Mouse (Mus musculus): ENCODE data around the gene Mmp20.
A peak's percentile ranks its signal among the peaks of the same experiment; 100 is the strongest.

Mmp20 gene

DNA sequence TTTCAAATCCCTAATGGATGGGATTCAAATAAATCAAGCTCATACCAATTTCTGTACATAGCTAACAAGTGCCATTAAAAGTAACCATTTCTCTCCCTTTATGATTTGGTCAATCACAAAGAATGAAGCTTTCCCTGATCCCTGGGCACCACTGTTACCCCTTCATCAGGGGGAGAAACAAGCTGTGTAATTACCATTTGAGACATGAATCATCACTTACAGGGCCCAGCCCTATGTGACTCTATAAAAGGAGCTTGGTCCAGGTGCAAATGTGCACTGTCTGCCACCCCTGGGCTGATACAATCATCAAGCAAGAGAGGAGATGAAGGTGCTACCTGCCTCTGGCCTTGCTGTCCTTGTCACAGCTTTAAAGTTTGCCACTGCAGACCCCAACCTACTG is at the start of gene Mmp20:
Mmp20 (plus strand) TSS at position 301 of the 400 bp plus-strand sequence.
- no peak for DNase-seq

DNA sequence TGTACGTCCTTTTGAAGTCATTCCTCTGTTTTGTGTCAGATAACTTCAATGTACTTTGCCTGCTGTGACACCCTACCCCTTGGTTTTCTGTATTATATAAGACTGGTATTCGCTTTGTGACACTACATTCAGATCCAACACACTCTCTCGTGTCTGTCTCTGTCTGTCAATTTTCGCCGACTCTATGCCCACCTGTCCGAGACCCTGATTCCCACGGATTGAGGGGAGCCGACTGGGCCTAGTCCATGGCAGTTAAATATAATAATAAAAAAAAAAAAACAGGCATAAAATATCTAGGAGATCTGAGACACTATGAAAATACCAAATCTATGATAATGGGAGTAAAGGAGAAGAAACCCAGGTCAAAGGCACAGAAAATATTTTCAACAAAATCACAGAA is 38.0 kb upstream of the Mmp20 start:
- DNase-seq, result no peak

DNA sequence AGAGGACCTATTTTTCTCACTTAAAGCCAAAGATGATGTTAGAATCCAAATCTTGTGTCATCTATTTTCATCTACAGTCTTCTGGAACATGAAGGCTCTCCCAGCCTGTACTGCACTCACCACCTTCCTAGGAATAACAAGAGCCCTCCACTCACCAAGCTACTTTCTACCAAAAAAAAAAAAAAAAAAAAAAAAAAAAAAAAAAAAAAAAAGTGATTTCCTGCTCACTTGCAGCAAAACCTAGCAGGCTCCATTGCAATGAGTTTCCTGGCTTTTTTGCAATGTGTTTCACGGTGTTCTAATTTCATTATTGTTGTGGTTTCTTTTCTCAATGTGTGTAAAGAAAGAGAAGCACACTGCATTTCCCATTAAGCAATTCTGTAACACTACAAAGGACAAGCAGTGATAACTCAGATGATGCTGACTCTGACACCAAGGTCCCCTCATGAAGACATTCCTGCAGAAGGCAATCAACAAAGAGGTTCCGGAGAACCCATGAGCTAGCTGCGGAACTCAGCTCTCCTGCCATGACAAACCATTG is 34.7 kb upstream of the Mmp20 start:
- no peak for DNase-seq

DNA sequence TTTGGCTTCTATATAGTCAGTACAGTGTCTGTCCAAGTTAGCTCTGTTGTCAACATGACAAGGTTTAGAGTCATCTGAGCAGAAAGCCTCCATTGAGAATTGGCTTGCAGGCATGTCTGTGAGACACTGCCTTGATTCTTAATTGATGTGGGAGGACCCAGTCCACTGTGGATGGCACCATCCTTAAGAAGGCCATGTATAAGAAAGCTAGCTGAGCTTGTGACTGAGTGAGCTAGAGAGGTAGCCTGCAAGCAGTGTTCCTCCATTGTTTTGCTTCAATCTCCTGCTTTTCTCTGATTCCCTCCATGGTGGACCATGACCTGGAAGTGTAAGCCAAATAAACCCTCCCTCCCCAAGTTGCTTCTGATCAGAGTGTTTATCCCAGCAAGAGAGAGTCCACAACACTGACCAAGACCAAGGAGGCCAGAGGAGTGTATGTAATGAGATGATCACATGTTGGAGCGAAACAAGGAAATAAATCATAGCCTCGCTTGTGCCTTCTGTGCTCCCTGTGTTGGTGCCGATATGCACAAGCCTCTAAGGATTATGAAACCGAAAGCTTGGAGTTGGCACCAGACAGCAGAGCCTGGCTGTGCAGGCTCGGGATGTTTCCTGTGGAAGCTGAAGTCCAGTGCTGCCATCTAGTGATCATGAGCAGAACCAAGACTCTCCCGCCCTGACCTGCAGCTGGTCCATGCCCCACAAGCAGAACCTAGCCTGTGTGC is 33.1 kb upstream of the Mmp20 start:
- peak; percentile 85 to 91 for DNase-seq

DNA sequence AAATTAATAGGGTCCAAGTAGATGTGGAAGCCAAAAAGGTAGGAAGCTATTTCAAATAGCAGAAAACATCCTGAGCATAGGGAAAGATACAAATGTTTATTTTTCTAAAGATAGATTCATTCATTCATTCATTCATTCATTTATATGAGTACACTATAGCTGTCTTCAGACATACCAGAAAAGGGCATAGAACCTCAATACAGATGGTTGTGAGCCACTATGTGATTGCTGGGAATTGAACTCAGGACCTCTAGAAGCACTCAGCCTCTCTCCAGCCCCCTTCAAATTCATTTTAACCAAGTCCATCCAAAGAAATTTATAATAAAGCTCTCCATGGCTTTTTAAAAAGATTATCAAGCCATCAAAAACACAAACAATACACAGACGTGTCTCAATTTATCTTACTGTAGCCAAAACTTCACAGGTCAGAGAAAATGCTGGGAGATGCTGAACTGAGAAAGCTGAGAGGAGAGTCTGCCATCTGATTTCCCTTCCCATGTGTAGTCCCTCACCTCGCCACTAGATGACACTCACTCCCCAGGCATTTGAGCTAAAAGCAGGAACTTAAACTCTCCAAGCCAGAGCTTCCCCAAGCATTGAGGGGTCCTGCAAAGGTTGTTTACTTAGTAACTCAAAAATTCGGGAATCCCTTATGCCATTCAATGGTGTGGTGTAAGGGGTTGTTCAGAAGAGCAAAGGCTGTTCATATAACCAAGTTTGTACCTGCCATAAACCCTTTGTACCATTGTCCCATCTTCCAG is 24.9 kb upstream of the Mmp20 start:
- DNase-seq, result peak; percentile 55 to 83

DNA sequence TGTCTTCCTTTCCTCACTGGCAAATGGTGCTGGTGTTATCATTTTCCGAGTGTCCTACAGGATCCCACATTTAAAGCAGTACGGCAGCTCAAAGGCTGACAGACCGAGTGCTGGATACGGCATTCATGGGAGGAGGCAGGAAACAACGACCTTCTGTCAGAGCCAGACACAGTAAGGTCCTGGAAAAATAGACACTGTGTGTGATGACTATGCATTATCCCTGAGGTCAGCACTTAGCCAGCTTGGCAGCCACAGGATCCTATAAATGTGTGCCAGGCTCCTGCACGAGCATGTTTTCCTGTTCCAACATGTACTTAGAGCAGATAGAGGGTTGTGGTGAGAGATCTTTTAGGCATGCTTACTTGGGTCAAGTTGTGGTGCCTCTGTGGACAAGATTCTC is 24.0 kb upstream of the Mmp20 start:
- DNase-seq, result no peak

DNA sequence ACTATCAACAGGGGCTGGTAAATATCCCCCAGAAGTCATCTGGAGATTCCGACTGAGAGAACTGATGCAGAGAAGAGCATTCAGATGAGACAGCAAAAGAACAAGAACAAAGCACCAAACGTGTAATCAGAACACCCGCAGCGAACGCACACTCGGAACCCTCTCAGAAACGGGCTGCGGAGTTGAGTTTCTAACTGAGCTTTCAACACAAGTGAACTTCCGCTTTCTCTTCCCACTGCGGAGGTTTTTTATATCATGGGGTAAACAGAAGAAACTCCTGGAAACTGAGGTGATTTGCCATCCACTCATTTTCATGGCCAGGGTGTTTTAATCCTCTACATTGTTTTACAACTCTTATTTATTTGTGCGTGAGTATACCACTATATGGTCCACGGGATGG is 22.4 kb upstream of the Mmp20 start:
- no peak for DNase-seq

DNA sequence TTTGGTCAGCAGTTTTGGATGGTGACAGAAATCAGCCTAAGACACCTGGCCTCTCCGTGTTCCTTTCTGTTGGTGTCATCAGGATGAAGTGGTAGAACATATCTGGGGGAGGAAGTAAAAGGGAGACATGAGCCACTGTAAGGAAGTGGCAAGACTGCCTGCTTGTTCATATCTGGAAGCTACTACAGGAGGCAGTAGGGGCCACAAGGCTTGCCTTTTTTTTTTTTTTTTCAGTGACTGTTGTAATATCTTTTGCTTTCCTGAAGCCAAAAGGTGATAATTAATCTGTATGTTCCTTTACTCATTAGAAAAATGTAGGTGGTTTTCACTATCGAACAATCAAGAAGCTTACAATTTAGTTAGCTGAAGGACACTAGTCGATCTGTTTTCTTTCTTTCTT is 5.4 kb upstream of the Mmp20 start:
- no peak for DNase-seq

DNA sequence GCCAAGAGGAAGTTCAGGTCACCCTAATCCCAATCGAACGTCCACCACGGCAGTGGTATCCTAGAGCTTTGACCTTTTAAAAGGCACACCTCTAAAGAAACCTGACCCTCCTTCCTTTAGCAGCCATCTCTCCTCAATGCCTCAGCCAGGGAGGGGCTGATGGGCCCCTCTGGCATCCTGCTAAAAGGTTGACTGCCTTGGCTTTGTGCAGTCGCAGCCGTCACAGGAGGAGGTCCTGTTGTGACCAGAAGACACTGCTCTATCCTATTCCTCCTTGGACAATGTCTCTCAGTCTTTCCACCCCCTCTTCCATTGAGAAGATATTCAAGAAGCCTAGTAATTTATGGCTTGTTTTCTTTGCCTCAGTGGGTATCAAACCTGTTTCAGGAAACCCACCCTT is 5.9 kb downstream of the Mmp20 start:
- no peak for DNase-seq

DNA sequence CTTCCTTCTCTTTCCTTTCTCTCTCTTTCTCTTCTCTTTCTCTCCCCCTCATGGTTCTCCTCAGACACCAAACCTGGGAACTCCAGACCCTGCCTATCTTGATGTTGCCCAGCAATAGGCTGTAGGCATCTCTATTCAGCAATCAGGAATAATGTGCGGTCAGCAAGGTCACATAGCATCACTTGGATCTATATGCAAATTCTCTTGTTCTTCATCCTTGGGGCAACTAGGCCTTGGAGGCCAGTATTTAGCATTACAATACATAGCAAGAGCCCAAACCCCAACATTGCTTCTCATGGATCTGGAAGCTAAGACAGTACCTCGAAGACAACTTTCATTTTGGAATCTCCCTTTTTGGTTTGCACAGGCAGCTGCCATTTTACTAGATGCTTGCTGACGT is 19.9 kb downstream of the Mmp20 start:
- DNase-seq, result no peak

DNA sequence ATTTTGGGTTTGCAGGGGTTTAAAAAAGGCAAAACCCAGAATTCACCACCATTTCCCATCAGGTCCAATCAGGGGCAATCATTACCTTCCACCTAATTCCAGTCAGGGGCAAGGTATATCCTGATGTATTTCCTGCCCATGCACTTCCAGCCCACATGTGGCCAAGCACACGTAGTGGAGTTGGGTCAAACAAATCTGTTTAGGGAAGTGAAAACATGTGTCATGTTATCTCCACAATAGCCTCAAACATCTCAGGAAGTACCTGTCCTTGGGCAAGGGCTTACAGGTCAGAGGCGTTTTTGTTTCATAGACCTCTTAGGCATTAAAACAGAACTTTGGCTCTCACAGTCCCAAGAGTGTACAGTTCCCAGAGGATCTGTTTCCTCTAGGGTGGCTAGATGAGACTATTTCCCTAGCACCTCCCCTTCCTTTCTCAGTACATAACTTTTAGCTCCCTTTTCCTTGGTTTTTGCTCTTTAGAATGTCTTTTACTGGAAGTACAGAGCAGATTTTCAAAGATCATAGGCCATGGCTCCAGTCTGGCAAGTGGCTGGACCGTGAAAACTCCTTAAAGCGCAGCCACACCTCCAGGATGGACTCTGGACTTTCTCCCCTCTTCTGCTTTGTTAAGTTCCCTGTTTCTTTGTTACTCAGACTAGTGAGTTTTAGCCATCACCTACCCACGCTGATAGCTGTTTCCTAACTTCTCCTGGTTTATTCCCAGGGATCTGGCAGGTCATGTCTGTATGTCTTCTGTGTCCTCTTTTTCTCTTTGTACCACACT is 22.6 kb downstream of the Mmp20 start:
- peak; percentile 68 to 79 for DNase-seq

DNA sequence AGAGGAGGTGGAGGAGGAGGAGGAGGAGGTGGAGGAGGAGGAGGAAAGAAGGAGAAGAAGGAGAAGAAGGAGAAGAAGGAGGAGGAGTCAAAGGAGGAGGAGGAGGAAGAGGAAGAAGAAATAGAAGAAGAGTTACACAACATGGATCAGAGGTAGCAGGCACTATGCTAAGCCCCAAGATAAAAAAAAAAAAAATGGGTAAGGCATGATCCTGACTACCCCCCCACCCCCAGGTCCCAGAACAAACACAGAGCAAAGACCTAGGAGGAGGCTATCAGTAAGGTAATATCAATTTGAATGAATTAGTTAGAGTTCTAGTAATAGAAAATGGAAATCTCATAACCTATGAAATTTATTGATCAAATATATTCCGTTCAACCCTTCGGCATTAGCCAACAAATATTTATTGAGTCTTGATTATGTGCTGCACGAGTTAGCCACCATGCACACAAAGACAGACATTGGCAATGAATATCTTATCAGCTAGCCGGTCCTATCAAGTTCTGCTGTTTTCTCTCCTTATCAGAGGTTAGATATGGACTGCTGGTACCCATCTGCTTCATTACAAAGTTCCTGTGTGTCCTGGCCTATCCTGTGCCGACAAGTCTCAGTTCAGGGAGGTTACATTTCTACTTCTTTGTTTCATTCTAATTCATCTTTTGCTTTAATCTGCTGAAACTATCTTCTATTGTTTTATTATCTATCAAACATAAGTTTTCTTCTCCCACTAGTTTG is 24.5 kb downstream of the Mmp20 start:
- no peak for DNase-seq

DNA sequence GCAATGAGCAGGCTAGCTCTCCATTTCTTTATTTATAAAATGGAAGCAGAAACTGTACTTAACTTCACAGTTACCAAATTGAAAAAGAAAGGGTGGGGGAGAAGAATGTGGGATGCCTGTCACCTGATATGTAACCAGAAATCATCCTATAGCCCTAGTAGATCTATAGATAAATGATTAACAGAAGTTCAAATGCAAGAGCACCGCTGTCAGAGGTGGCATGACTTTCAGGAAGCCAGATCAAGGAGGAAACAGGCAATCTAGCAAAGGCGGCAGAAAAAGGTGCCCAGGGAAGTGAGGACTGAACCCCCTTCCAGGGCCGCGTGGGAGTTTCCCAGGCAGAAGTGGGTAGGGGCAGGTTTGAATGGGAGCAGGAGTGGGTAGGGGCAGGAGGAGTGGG is 29.9 kb downstream of the Mmp20 start:
- DNase-seq, result no peak

DNA sequence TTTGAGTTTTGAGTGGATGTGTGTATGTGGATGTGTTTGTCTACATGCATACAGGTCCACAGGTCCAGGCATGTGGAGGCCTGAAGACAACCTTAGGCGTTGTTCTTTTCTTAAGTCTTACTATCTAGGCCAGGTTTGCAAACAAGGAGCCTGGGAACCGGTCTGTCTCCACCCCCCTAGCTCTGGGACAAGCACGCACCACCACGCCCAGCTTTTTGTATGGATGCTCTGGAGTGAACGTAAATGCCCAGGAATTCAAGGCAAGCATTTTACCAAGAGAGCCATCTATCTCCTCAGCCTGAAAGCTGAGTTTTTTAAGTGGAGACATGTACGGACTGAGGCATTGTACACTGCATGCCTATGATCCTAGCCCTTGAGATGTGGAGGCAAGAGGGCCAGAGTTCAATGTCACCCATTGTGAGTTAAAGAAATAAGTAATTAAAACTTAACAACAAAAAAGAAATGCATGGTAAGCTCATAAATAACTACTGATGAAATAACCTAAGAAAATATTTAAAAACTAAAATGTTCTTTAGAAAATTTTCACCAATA is 31.5 kb downstream of the Mmp20 start:
- DNase-seq, result no peak

DNA sequence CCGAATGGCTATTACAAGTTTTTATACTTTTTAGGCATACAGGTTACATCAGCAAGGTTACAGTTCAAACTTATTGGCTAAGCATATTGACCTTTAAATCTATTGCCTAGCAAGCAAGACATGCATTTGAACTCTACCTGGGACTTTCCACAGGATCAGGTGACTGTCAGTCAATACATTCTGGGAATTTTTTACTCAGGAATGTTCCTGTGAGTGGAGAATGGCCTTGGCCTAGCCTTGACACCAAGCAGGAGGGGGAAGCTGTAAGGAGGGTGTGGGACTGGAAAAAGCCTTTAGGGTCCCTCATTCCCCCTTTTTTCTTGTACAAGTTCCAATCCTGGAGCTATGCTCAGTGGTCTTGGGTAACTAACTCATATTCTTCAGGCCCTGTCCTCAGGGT is 33.3 kb downstream of the Mmp20 start:
- DNase-seq, result peak; percentile 10 to 30

DNA sequence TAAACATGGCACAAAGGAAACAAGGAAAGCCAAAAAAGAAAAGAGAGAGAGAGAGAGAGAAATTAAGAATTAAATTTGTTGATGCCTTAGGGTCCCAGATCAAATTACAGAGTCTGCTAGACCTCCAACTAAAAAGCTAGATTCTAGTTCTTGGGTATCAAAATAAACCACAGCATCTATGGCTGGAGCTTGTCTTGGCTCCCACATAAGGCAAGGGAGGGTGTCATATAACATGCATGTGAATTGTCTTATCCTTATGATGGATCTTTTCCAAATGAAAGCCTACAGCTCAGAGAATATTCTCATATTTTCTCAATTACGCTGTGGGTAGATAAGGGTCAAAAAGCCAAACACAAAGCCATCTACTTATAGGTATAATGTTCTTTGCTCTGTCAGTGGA is 41.6 kb downstream of the Mmp20 start:
- no peak for DNase-seq

DNA sequence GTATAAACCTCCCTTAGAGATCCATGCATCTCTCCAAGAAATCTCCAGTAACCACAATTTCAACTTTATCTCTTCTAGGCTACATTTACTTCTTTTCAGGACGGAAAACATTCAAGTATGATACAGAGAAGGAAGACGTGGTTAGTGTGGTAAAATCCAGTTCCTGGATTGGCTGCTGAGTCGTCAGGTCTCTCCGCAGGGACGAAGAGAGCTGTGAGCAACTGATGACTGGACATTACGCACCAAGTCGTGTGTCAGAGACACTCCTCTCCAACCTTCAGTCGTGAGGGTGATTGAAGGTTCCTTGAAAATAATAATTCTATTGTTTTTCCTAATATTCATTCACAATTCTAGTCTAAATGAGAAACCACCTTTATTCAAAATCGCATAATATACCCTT is 45.0 kb downstream of the Mmp20 start:
- DNase-seq, result no peak

DNA sequence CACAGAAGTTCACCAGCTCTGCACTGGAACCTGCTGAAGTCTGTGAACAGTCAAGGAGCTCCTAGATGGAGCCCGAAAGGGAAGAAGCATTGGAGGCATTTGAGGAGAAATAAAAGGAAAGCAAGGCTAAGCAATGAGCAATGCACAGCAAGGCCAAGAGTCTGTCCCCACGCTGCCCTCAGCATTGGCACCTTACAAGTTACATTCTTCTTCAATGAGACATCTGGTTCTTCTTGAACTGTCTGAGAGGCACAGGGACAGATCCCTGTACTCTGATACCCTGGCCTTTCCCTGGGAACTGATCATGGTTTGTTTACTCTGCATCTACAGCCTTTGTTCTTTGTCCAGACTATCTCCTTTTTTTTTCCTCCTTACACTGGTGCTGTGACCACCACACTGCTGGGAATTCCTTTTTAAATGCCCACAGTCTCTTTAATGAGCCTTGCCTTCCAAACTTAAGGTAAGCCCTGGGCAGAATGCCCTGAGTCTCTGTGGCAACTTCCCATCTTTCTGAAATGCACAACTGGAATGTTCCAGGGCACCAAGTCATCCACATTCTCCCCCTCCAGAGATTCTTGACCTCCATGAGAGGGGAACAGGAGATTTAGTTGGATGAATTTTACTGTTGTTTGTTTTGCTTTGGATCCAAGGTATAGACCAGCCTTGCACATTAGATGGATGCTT is 50.3 kb downstream of the Mmp20 start:
- no peak for DNase-seq

DNA sequence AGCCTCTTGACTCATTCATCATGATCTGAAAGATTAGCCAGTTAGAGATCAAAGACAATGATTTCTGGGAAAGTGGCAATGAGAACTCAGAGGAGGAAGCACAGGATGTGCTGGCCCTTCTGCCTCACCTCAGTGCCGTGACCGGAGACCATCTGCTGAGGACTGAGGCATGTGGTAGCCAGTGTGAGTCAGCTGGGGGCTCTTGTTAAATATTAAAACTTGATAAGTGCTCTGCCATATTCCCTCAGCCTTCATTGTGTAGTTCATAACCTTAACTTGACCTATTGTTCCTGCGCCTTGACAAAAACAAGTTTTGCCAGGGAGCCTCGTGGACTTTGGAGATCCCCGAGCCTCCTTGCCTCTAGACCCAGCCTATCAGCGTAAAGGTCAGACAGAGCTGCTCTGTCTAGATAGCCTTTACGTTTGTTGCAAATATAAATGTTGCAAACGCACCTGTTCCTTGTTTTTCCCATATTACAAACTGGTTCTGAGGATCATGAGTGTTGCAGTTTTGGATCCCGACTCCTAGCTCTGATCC is 54.1 kb downstream of the Mmp20 start:
- DNase-seq, result peak; percentile 53 to 69

DNA sequence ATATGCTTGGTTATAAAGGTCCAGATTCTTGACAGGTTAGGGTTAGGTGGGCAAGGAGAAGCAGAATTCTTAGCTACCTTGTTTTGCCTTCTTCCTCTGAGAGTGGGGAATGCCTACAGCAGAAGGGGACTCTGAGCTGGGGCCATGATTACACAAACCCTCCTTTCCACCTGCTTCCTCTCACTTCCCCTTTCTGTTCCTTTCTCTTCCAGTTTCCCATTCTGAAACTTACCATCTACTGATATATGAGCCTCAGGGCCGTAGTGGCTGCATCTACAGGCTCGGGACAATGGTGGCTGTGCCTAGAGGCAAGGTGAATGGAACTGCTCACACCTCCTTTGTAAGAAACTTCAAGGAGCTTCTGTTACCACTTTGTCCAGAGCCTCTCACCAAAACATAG is 58.0 kb downstream of the Mmp20 start:
- DNase-seq, result no peak

DNA sequence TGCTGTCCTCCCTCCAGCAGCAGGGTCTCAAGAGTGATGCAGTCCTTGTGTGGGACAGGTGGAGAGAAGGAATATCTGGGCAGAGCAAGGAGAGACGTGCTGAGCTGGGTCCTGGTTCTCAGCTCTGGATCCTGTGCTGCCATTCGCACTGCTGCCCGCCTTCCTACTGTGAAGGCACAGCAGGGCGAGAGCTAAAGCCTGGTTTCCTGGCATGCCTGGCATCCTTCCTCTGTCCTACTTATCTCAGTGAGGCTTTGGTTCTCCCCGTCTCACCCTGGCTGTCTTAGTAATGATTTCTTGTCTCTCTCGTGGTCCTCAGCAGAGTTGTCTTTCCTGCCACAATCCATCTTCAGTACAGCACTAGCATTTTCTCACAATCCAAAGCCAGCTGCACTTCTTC is 61.8 kb downstream of the Mmp20 start:
- DNase-seq, result no peak

DNA sequence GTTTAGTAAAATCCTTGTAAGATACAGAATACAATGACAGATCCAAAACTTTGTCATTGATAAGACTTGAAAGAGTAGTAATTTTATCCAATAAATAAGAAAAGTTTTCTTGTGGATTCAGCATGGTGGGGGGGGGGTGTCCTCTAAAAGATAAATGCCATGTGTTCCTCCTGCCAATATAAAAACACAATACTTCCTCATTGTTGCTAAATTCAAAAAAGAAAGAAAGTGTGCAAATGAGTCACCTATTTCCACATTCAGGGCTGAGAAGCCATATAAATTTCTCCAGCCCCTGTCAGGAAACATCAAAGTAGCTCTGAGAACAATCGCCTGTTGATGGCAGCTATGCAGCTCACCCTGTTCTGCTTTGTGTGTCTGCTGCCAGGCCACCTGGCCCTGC is 63.8 kb downstream of the Mmp20 start, which contains the start of gene Mmp7:
Mmp7 (plus strand) TSS at position 301 of the 400 bp plus-strand sequence.
- no peak for DNase-seq

Measured in kidney, postnatal 36 days (tissue).